Mouse (Mus musculus) stomach, embryonic 14.5 days (tissue): ENCODE results near the gene Cog5. TPM values are rescaled to one million over a fixed set of nuclear protein-coding genes. Genes with fewer than 3 reads are reported as not detected.

ENCODE experiments used
- ATAC-seq: fragments of 200-750 bp; cut with Nextera tagmentation; 2 replicates; pipeline ENCODE4 v1.8.0; 2017; ENCODE audit warnings: low read depth, moderate TSS enrichment; ENCODE audit not compliant: insufficient number of reproducible peaks, insufficient read depth, low FRiP score
- H3K27ac ChIP-seq: fragments of 300-500 bp; sonication (generic); 2 replicates; pipeline ENCODE4 v1.5.1; 2014; ENCODE audit warnings: mild to moderate bottlenecking, low read length, moderate library complexity, mixed read lengths
- H3K27me3 ChIP-seq: fragments of 300-500 bp; sonication (generic); 2 replicates; pipeline ENCODE4 v1.6.1; 2014; ENCODE audit warnings: low read length, control low read depth, mixed read lengths; ENCODE audit not compliant: control insufficient read depth, insufficient read depth
- H3K36me3 ChIP-seq: fragments of 300-500 bp; sonication (generic); 2 replicates; pipeline ENCODE4 v1.6.1; 2014; ENCODE audit warnings: mild to moderate bottlenecking, control low read depth, low read length, moderate library complexity, mixed read lengths; ENCODE audit not compliant: control insufficient read depth, insufficient read depth
- H3K4me1 ChIP-seq: fragments of 300-500 bp; sonication (generic); 2 replicates; pipeline ENCODE4 v1.6.1; 2014; ENCODE audit warnings: low read length, control low read depth, mixed read lengths; ENCODE audit not compliant: control insufficient read depth, insufficient read depth
- H3K4me2 ChIP-seq: fragments of 300-500 bp; sonication (generic); replicated peaks from 2 replicates; pipeline ENCODE4 v1.6.1; 2014; ENCODE audit warnings: low read depth, low read length, control low read depth
- H3K4me3 ChIP-seq: fragments of 300-500 bp; sonication (generic); 2 replicates; pipeline ENCODE4 v1.5.1; 2014; ENCODE audit warnings: low read depth, low read length, control low read depth
- H3K9ac ChIP-seq: fragments of 300-500 bp; sonication (generic); replicated peaks from 2 replicates; pipeline ENCODE4 v1.6.1; 2014; ENCODE audit warnings: low read depth, mild to moderate bottlenecking, control low read depth, low read length, moderate library complexity, mixed read lengths
- H3K9me3 ChIP-seq: fragments of 300-500 bp; sonication (generic); 2 replicates; pipeline ENCODE4 v1.6.1; 2016; ENCODE audit warnings: low read depth, low read length, control low read depth; ENCODE audit not compliant: control insufficient read depth
- WGBS: fragments of 180-500 bp; shearing (Covaris S2); extraction: QIAGEN DNeasy Blood & Tissue Kit; methylation state at CpG from one replicate; pipeline ENCODE4 v1.1.7; 2014; 5-methylcytosine and 5-hydroxymethylcytosine counted together
- polyA plus RNA-seq: library from polyadenylated mRNA; unstranded; fragments of >200 nt; fragmentation: Nextera tagmentation; extraction: Ambion mirVana; gene quantifications from 2 replicates; pipeline ENCODE4 v1.2.1, GENCODE M21; 2014

Gene Cog5
- polyA plus RNA-seq, 1 experiment from 2014 or later: 41.6 TPM

GRCm38 (mm10) chr12:31892771-31893170 lies 238.1 kb downstream of the Cog5 start:
- Histone ChIP-seq H3K9me3 (no peaks in the 10 kb centered on the region), H3K4me1 (peaks cover 6% of the 10 kb centered on the region; the same call in 1 of the 2 replicates), H3K27ac (no peak overlapping the region), H3K36me3 (no peaks in the 10 kb centered on the region), H3K27me3 (no peaks in the 10 kb centered on the region), H3K4me2 (no peak overlapping the region), H3K4me3 (no peak overlapping the region), H3K9ac (no peak overlapping the region)
- WGBS: 92% methylated on average over 7 of the region's 7 CpGs
- no peak for ATAC-seq

- Histone ChIP-seq H3K9me3 (no peaks in the 10 kb centered on the region), H3K4me3 (no peak overlapping the region), H3K27ac (no peak overlapping the region), H3K36me3 (no peaks in the 10 kb centered on the region; the same call in 1 of the 2 replicates), H3K4me1 (peaks cover 6% of the 10 kb centered on the region; the same call in 1 of the 2 replicates), H3K9ac (no peak overlapping the region), H3K27me3 (no peaks in the 10 kb centered on the region), H3K4me2 (no peak overlapping the region)
- no peak for ATAC-seq
- 43% methylated on average over 8 of the region's 8 CpGs for WGBS
Measured at GRCm38 (mm10) chr12:31895095-31895734, 240.5 kb downstream of the Cog5 start.

- 9% methylated on average over 2 of the region's 2 CpGs for WGBS
- Histone ChIP-seq H3K9me3 (no peaks in the 10 kb centered on the region), H3K4me2 (no peak overlapping the region), H3K4me3 (no peak overlapping the region), H3K27ac (no peak overlapping the region), H3K9ac (no peak overlapping the region), H3K4me1 (peaks cover 6% of the 10 kb centered on the region; the same call in 1 of the 2 replicates), H3K36me3 (no peaks in the 10 kb centered on the region; the same call in 1 of the 2 replicates), H3K27me3 (no peaks in the 10 kb centered on the region)
- no peak for ATAC-seq
Measured at GRCm38 (mm10) chr12:31895888-31896287, 241.2 kb downstream of the Cog5 start.

- Histone ChIP-seq H3K27ac (no peak overlapping the region), H3K36me3 (no peaks in the 10 kb centered on the region; the same call in 1 of the 2 replicates), H3K4me1 (peaks cover 6% of the 10 kb centered on the region; the same call in 1 of the 2 replicates), H3K27me3 (no peaks in the 10 kb centered on the region), H3K9ac (no peak overlapping the region), H3K4me2 (no peak overlapping the region), H3K9me3 (no peaks in the 10 kb centered on the region), H3K4me3 (no peak overlapping the region)
- no peak for ATAC-seq
- WGBS: 44% methylated on average over 5 of the region's 5 CpGs
Measured at GRCm38 (mm10) chr12:31896295-31896694, 241.6 kb downstream of the Cog5 start.

- no peak for ATAC-seq
Measured at GRCm38 (mm10) chr12:31896986-31897385, 242.3 kb downstream of the Cog5 start.

GRCm38 (mm10) chr12:31897456-31897855 lies 242.8 kb downstream of the Cog5 start:
- H3K27me3 ChIP-seq: no peaks in the 10 kb centered on the region
- H3K9me3 ChIP-seq: no peaks in the 10 kb centered on the region
- H3K4me1 ChIP-seq: peaks cover 6% of the 10 kb centered on the region; the same call in 1 of the 2 replicates
- no peak overlapping the region for H3K9ac ChIP-seq
- ATAC-seq: no peak
- H3K4me2 ChIP-seq: no peak overlapping the region
- no peaks in the 10 kb centered on the region; the same call in 1 of the 2 replicates for H3K36me3 ChIP-seq
- no peak overlapping the region for H3K4me3 ChIP-seq
- H3K27ac ChIP-seq: no peak overlapping the region
- 74% methylated on average over 7 of the region's 7 CpGs for WGBS

More at GRCm38 (mm10) chr12:31896986-31897385, 242.3 kb downstream of the Cog5 start:
- WGBS: 62% methylated on average over 8 of the region's 8 CpGs
- Histone ChIP-seq H3K27me3 (no peaks in the 10 kb centered on the region), H3K9ac (no peak overlapping the region), H3K36me3 (no peaks in the 10 kb centered on the region; the same call in 1 of the 2 replicates), H3K4me2 (no peak overlapping the region), H3K27ac (no peak overlapping the region), H3K9me3 (no peaks in the 10 kb centered on the region), H3K4me1 (peaks cover 6% of the 10 kb centered on the region; the same call in 1 of the 2 replicates), H3K4me3 (no peak overlapping the region)

GRCm38 (mm10) chr12:31900391-31900914 lies 245.8 kb downstream of the Cog5 start:
- Histone ChIP-seq H3K36me3 (no peaks in the 10 kb centered on the region; the same call in 1 of the 2 replicates), H3K4me3 (no peak overlapping the region), H3K27ac (no peak overlapping the region), H3K9ac (no peak overlapping the region), H3K27me3 (no peaks in the 10 kb centered on the region), H3K4me2 (no peak overlapping the region), H3K9me3 (no peaks in the 10 kb centered on the region), H3K4me1 (peaks cover 6% of the 10 kb centered on the region; the same call in 1 of the 2 replicates)
- 80% methylated on average over 4 of the region's 4 CpGs for WGBS
- ATAC-seq: no peak

- no peaks in the 10 kb centered on the region for H3K4me1 ChIP-seq
- no peaks in the 10 kb centered on the region for H3K9me3 ChIP-seq
- H3K27ac ChIP-seq: no peak overlapping the region
- H3K36me3 ChIP-seq: no peaks in the 10 kb centered on the region
- no peak overlapping the region for H3K9ac ChIP-seq
- H3K4me3 ChIP-seq: no peak overlapping the region
- H3K4me2 ChIP-seq: no peak overlapping the region
- WGBS: 57% methylated on average over 6 of the region's 6 CpGs
- H3K27me3 ChIP-seq: no peaks in the 10 kb centered on the region
- ATAC-seq: no peak
Measured at GRCm38 (mm10) chr12:31905696-31906551, 251.3 kb downstream of the Cog5 start.
